Mouse (Mus musculus) right cerebral cortex, postnatal 14 days (tissue): ENCODE results near the gene Prl7a2.

Source experiments
- DNase-seq: peaks from one replicate; pipeline ENCODE4 v3.0.0; 2022

Prl7a2 gene

GRCm38 (mm10) chr13:27667936-27668335 is at the start of gene Prl7a2:
Prl7a2 (minus strand) TSS chr13:27668036.
- no peak for DNase-seq

- no peak for DNase-seq
These were observed 48.8 kb upstream of the Prl7a2 start, which contains the start of gene Prl7d1 for GRCm38 (mm10) chr13:27716636-27717035. Prl7d1 (minus strand) TSS chr13:27716736.

- no peak for DNase-seq
These were observed 38.7 kb upstream of the Prl7a2 start for GRCm38 (mm10) chr13:27706521-27706920.

- no peak for DNase-seq
These were observed 7.1 kb downstream of the Prl7a2 start for GRCm38 (mm10) chr13:27660747-27661146.

- DNase-seq, result no peak
These were observed 25.4 kb downstream of the Prl7a2 start, which contains the start of gene Prl7a1 for GRCm38 (mm10) chr13:27642393-27642792. Prl7a1 (minus strand) TSS chr13:27642493.

GRCm38 (mm10) chr13:27610482-27610881 is 57.4 kb downstream of the Prl7a2 start, which contains the start of gene Prl7b1:
Prl7b1 (minus strand) TSS chr13:27610582.
- DNase-seq, result no peak
